Mouse (Mus musculus): ENCODE measurements around the gene Ncoa6. TPM values are rescaled to one million over a fixed set of nuclear protein-coding genes. Genes with fewer than 3 reads are reported as not detected.
"Not testable (repeated sequence)": the region's sequence is repeated elsewhere in the genome, so short reads cannot be mapped to it uniquely, and the experiment has no call there.

Ncoa6 gene
- polyA plus RNA-seq, 1 experiment from 2014 or later: 40.0 TPM

- TF ChIP-seq CTCF (IDR thresholded peaks at IDR 0.05): no peak
- ATAC-seq (no peak), DNase-seq (ENCODE audit: low read depth, low spot score) (no peak)
- H3K27me3 ChIP-seq: no peaks in the 10 kb centered on the region
- POLR2A ChIA-PET: no interaction called here
- in situ Hi-C loops (cut with MboI; ENCODE audit: low pct_unique_long_range_greater_than_20kb): no loop called here
- CTCF ChIA-PET: no interaction called here
These were observed 31.0 kb upstream of the Ncoa6 start for GRCm38 (mm10) chr2:155504440-155505355.

GRCm38 (mm10) chr2:155502596-155502995 lies 28.9 kb upstream of the Ncoa6 start:
- ATAC-seq (no peak), DNase-seq (ENCODE audit: low read depth, low spot score) (no peak)
- in situ Hi-C loops (cut with MboI; ENCODE audit: low pct_unique_long_range_greater_than_20kb): no loop called here
- no peaks in the 10 kb centered on the region for H3K27me3 ChIP-seq
- ChIA-PET CTCF (no interaction called here), POLR2A (interaction anchor here (0.9 kb wide), 1 partner anchor 47 kb away, joined by 3 read pairs; no protein-coding TSS in a partner anchor)
- no peak for TF ChIP-seq CTCF (IDR thresholded peaks at IDR 0.05)

- ChIA-PET POLR2A (no interaction called here), CTCF (no interaction called here)
- in situ Hi-C loops (cut with MboI; ENCODE audit: low pct_unique_long_range_greater_than_20kb): no loop called here
- DNase-seq (ENCODE audit: low read depth, low spot score) (no peak), ATAC-seq (no peak)
- no peaks in the 10 kb centered on the region for H3K27me3 ChIP-seq
- no peak for TF ChIP-seq CTCF (IDR thresholded peaks at IDR 0.05)
These were observed 17.3 kb upstream of the Ncoa6 start for GRCm38 (mm10) chr2:155490998-155491397.

- DNase-seq (ENCODE audit: low read depth, low spot score): peak; percentile 2
- in situ Hi-C loops (cut with MboI; ENCODE audit: low pct_unique_long_range_greater_than_20kb): no loop called here
- CTCF ChIA-PET: interaction anchor here (0.9 to 1.5 kb wide), 2 partner anchors 32 to 146 kb away, joined by 3 to 5 read pairs; no protein-coding TSS in a partner anchor
- TF ChIP-seq CTCF (IDR thresholded peaks at IDR 0.05): peak; percentile 71
- POLR2A ChIA-PET: no interaction called here
- no peak for ATAC-seq
- no peaks in the 10 kb centered on the region for H3K27me3 ChIP-seq
These were observed 8.3 kb upstream of the Ncoa6 start for GRCm38 (mm10) chr2:155482021-155482420.

GRCm38 (mm10) chr2:155472671-155473569 lies 774 bp downstream of the Ncoa6 start:
- ChIA-PET CTCF (interaction anchor here (1.2 kb wide), 1 partner anchor 18 kb away, joined by 3 read pairs; no protein-coding TSS in a partner anchor), POLR2A (no interaction called here)
- DNase-seq (ENCODE audit: low read depth, low spot score): peak; percentile 24
- no peaks in the 10 kb centered on the region for H3K27me3 ChIP-seq
- ATAC-seq: peak; percentile 53
- in situ Hi-C loops (cut with MboI; ENCODE audit: low pct_unique_long_range_greater_than_20kb): no loop called here
- no peak for TF ChIP-seq CTCF (IDR thresholded peaks at IDR 0.05)

- in situ Hi-C loops (cut with MboI; ENCODE audit: low pct_unique_long_range_greater_than_20kb): no loop called here
- POLR2A ChIA-PET: no interaction called here
- CTCF ChIA-PET: no interaction called here
- no peak for TF ChIP-seq CTCF (IDR thresholded peaks at IDR 0.05)
- no peaks in the 10 kb centered on the region for H3K27me3 ChIP-seq
- ATAC-seq: no peak
- no peak for DNase-seq (ENCODE audit: low read depth, low spot score)
These were observed 6.8 kb downstream of the Ncoa6 start for GRCm38 (mm10) chr2:155466861-155467260.

GRCm38 (mm10) chr2:155453591-155453990 lies 20.1 kb downstream of the Ncoa6 start:
- in situ Hi-C loops (cut with MboI; ENCODE audit: low pct_unique_long_range_greater_than_20kb): no loop called here
- H3K27me3 ChIP-seq: no peaks in the 10 kb centered on the region
- no peak for DNase-seq (ENCODE audit: low read depth, low spot score)
- ATAC-seq: no peak
- ChIA-PET POLR2A (no interaction called here), CTCF (interaction anchor here (1.1 to 1.4 kb wide), 2 partner anchors 10 to 16 kb away, joined by 3 to 5 read pairs; no protein-coding TSS in a partner anchor)
- no peak for TF ChIP-seq CTCF (IDR thresholded peaks at IDR 0.05)

- H3K27me3 ChIP-seq: no peaks in the 10 kb centered on the region
- ATAC-seq (no peak), DNase-seq (ENCODE audit: low read depth, low spot score) (no peak)
- TF ChIP-seq CTCF (IDR thresholded peaks at IDR 0.05): no peak
- CTCF ChIA-PET: interaction anchor here (1.4 to 1.6 kb wide), 2 partner anchors 13 to 14 kb away, joined by 3 to 4 read pairs; no protein-coding TSS in a partner anchor
- POLR2A ChIA-PET: no interaction called here
- in situ Hi-C loops (cut with MboI; ENCODE audit: low pct_unique_long_range_greater_than_20kb): no loop called here
These were observed 22.4 kb downstream of the Ncoa6 start for GRCm38 (mm10) chr2:155451256-155451655.

GRCm38 (mm10) chr2:155447906-155448305 lies 25.8 kb downstream of the Ncoa6 start:
- in situ Hi-C loops (cut with MboI; ENCODE audit: low pct_unique_long_range_greater_than_20kb); DNase-seq (ENCODE audit: low read depth, low spot score); POLR2A ChIA-PET; CTCF ChIA-PET; ATAC-seq; H3K27me3 ChIP-seq: not testable (repeated sequence)

GRCm38 (mm10) chr2:155443446-155443845 lies 30.2 kb downstream of the Ncoa6 start:
- TF ChIP-seq CTCF (IDR thresholded peaks at IDR 0.05): no peak
- DNase-seq (ENCODE audit: low read depth, low spot score) (peak; percentile 9), ATAC-seq (no peak)
- ChIA-PET CTCF (interaction anchor here (0.9 to 1.0 kb wide), 2 partner anchors 10 to 11 kb away, joined by 3 read pairs; no protein-coding TSS in a partner anchor), POLR2A (no interaction called here)
- no peaks in the 10 kb centered on the region for H3K27me3 ChIP-seq
- in situ Hi-C loops (cut with MboI; ENCODE audit: low pct_unique_long_range_greater_than_20kb): no loop called here

Measured in Patski (cell line).